Mouse (Mus musculus) CH12.LX (cell line): ENCODE data around the gene Atp2a3. TPM values are rescaled to one million over a fixed set of nuclear protein-coding genes. Genes with fewer than 3 reads are reported as not detected.

Source experiments
- DNase-seq: peaks from one replicate; pipeline ENCODE4 v3.0.0-alpha.2; 2013; ENCODE audit errors: extremely low read depth
- H3K27ac ChIP-seq: 2 replicates; pipeline ENCODE4 v1.5.1; 2012; ENCODE audit warnings: low read depth, mild to moderate bottlenecking, control low read depth, moderate library complexity; ENCODE audit not compliant: insufficient read depth
- H3K27me3 ChIP-seq: replicated peaks from 2 replicates; pipeline ENCODE3; 2012; ENCODE audit warnings: inconsistent platforms
- H3K36me3 ChIP-seq, 2 experiments: replicated peaks in 1 of 2; 2 replicates each; pipeline versions ENCODE3 to v1.6.1; 2012; ENCODE audit warnings: inconsistent platforms in 1 of 2, low read length in 1 of 2, mild to moderate bottlenecking in 1 of 2, mixed read lengths in 1 of 2, moderate library complexity in 1 of 2; ENCODE audit not compliant: control insufficient read depth in 1 of 2, insufficient read depth in 1 of 2
- H3K4me1 ChIP-seq, 2 experiments: 2 replicates each; pipeline ENCODE4 v1.6.1; 2012; ENCODE audit warnings: inconsistent platforms in 1 of 2, moderate library complexity in 1 of 2; ENCODE audit not compliant: insufficient read depth in 2 of 2, control insufficient read depth in 1 of 2
- H3K4me2 ChIP-seq: 2 replicates; pipeline ENCODE4 v1.6.1; 2012; ENCODE audit warnings: low read depth, mild to moderate bottlenecking, control low read depth; ENCODE audit not compliant: poor library complexity, insufficient read depth, severe bottlenecking
- H3K4me3 ChIP-seq, 3 experiments: fragments of 150-350 bp in 1 of 3; sonication (generic) in 1 of 3; replicated peaks in 1 of 3; 2 replicates each; pipeline versions ENCODE3 to v1.5.1; 2011 to 2012; ENCODE audit warnings: low read depth in 2 of 3, low read length in 2 of 3, mild to moderate bottlenecking in 2 of 3, moderate library complexity in 2 of 3, control low read depth in 1 of 3, improper control_type of control experiment in 1 of 3, inconsistent platforms in 1 of 3, mixed read lengths in 1 of 3; ENCODE audit not compliant: poor library complexity in 1 of 3
- H3K79me2 ChIP-seq: replicated peaks from 2 replicates; pipeline ENCODE4 v1.6.1; 2012; ENCODE audit warnings: mild to moderate bottlenecking, moderate library complexity; ENCODE audit not compliant: control insufficient read depth, poor library complexity, insufficient read depth, severe bottlenecking; ENCODE audit errors: extremely low read depth
- H3K9ac ChIP-seq: 2 replicates; pipeline ENCODE4 v1.6.1; 2012; ENCODE audit warnings: low read depth, mild to moderate bottlenecking, control low read depth, moderate library complexity; ENCODE audit not compliant: insufficient read depth
- H3K9me3 ChIP-seq: replicated peaks from 2 replicates; pipeline ENCODE3; 2012; ENCODE audit warnings: low read length, inconsistent platforms, mixed read lengths
- BHLHE40 ChIP-seq: IDR thresholded peaks from 2 replicates; pipeline ENCODE4 v1.6.1; 2011; ENCODE audit warnings: mild to moderate bottlenecking, low read depth, low read length, improper control_type of control experiment
- CHD1 ChIP-seq: IDR thresholded peaks from 2 replicates; pipeline ENCODE4 v1.6.1; 2012; ENCODE audit warnings: low read depth, low read length, improper control_type of control experiment, inconsistent platforms
- CHD2 ChIP-seq: IDR thresholded peaks from 2 replicates; pipeline ENCODE4 v1.6.1; 2011; ENCODE audit warnings: low read length, improper control_type of control experiment
- E2F4 ChIP-seq: IDR thresholded peaks from 2 replicates; pipeline ENCODE4 v1.6.1; 2011; ENCODE audit warnings: low read depth, low read length, improper control_type of control experiment; ENCODE audit not compliant: insufficient replicate concordance
- ELF1 ChIP-seq: IDR thresholded peaks from 2 replicates; pipeline ENCODE4 v1.6.1; 2014; ENCODE audit warnings: low read depth, mild to moderate bottlenecking, inconsistent platforms, low read length, improper control_type of control experiment
- EP300 ChIP-seq: IDR thresholded peaks from 2 replicates; pipeline ENCODE4 v1.6.1; 2011; ENCODE audit warnings: low read length, improper control_type of control experiment
- ETS1 ChIP-seq: conservative IDR thresholded peaks from 2 replicates; pipeline ENCODE4 v1.6.1; 2012; ENCODE audit warnings: low read depth, mild to moderate bottlenecking, inconsistent platforms, low read length, improper control_type of control experiment, moderate library complexity
- GABPA ChIP-seq: IDR thresholded peaks from 2 replicates; pipeline ENCODE4 v1.6.1; 2012; ENCODE audit warnings: low read depth, low read length, improper control_type of control experiment, inconsistent platforms; ENCODE audit not compliant: insufficient replicate concordance
- HCFC1 ChIP-seq: IDR thresholded peaks from 2 replicates; pipeline ENCODE4 v1.6.1; 2012; ENCODE audit warnings: low read depth, mild to moderate bottlenecking, inconsistent platforms, low read length, improper control_type of control experiment
- IRF4 ChIP-seq: IDR thresholded peaks from 2 replicates; pipeline ENCODE4 v1.6.1; 2014; ENCODE audit warnings: low read depth, mild to moderate bottlenecking, inconsistent platforms, low read length, improper control_type of control experiment
- JUN ChIP-seq: IDR thresholded peaks from 2 replicates; pipeline ENCODE4 v1.6.1; 2011; ENCODE audit warnings: low read depth, mild to moderate bottlenecking, low read length, improper control_type of control experiment, moderate library complexity; ENCODE audit not compliant: insufficient read depth
- KAT2A ChIP-seq: IDR thresholded peaks from 2 replicates; pipeline ENCODE4 v1.6.1; 2012; ENCODE audit warnings: low read length, improper control_type of control experiment, inconsistent platforms; ENCODE audit not compliant: insufficient replicate concordance
- MAFK ChIP-seq: IDR thresholded peaks from 2 replicates; pipeline ENCODE4 v1.6.1; 2011; ENCODE audit warnings: low read length, improper control_type of control experiment; ENCODE audit not compliant: insufficient replicate concordance
- MAX ChIP-seq: IDR thresholded peaks from 2 replicates; pipeline ENCODE4 v1.6.1; 2011; ENCODE audit warnings: low read length, improper control_type of control experiment
- MAZ ChIP-seq: IDR thresholded peaks from 2 replicates; pipeline ENCODE4 v1.6.1; 2012; ENCODE audit warnings: low read depth, mild to moderate bottlenecking, inconsistent platforms, low read length, improper control_type of control experiment, moderate library complexity
- MEF2A ChIP-seq: IDR thresholded peaks from 2 replicates; pipeline ENCODE4 v1.6.1; 2014; ENCODE audit warnings: low read depth, mild to moderate bottlenecking, inconsistent platforms, low read length, improper control_type of control experiment, borderline replicate concordance
- MXI1 ChIP-seq: IDR thresholded peaks from 2 replicates; pipeline ENCODE4 v1.6.1; 2011; ENCODE audit warnings: mild to moderate bottlenecking, low read depth, low read length, improper control_type of control experiment
- MYC ChIP-seq: IDR thresholded peaks from 2 replicates; pipeline ENCODE4 v1.6.1; 2011; ENCODE audit warnings: low read depth, mild to moderate bottlenecking, improper control_type of control experiment, low read length
- NELFE ChIP-seq: IDR thresholded peaks from 2 replicates; pipeline ENCODE4 v1.6.1; 2011; ENCODE audit warnings: low read depth, low read length, improper control_type of control experiment
- PAX5 ChIP-seq: IDR thresholded peaks from 2 replicates; pipeline ENCODE4 v1.6.1; 2012; ENCODE audit warnings: low read length, inconsistent platforms, mixed read lengths
- POLR2AphosphoS2 ChIP-seq: IDR thresholded peaks from 2 replicates; pipeline ENCODE4 v1.6.1; 2011; ENCODE audit warnings: low read depth, low read length, improper control_type of control experiment
- RAD21 ChIP-seq: IDR thresholded peaks from 2 replicates; pipeline ENCODE4 v1.6.1; 2011; ENCODE audit warnings: low read depth, mild to moderate bottlenecking, low read length, improper control_type of control experiment, moderate library complexity
- RCOR1 ChIP-seq: conservative IDR thresholded peaks from 2 replicates; pipeline ENCODE4 v1.6.1; 2012; ENCODE audit warnings: low read depth, mild to moderate bottlenecking, inconsistent platforms, low read length, improper control_type of control experiment
- SIN3A ChIP-seq: IDR thresholded peaks from 2 replicates; pipeline ENCODE4 v1.6.1; 2012; ENCODE audit warnings: low read length, improper control_type of control experiment, inconsistent platforms
- SMC3 ChIP-seq: IDR thresholded peaks from 2 replicates; pipeline ENCODE4 v1.6.1; 2011; ENCODE audit warnings: low read depth, low read length, improper control_type of control experiment
- TCF12 ChIP-seq: IDR thresholded peaks from 2 replicates; pipeline ENCODE4 v1.6.1; 2014; ENCODE audit warnings: low read depth, mild to moderate bottlenecking, inconsistent platforms, low read length, improper control_type of control experiment
- UBTF ChIP-seq: IDR thresholded peaks from 2 replicates; pipeline ENCODE4 v1.6.1; 2012; ENCODE audit warnings: low read depth, mild to moderate bottlenecking, inconsistent platforms, low read length, improper control_type of control experiment, moderate library complexity
- USF1 ChIP-seq: IDR thresholded peaks from 2 replicates; pipeline ENCODE4 v1.6.1; 2014; ENCODE audit warnings: low read depth, mild to moderate bottlenecking, inconsistent platforms, low read length, improper control_type of control experiment
- USF2 ChIP-seq: conservative IDR thresholded peaks from 2 replicates; pipeline ENCODE4 v1.6.1; 2011; ENCODE audit warnings: low read depth, low read length, improper control_type of control experiment
- ZKSCAN1 ChIP-seq: IDR thresholded peaks from 2 replicates; pipeline ENCODE4 v1.6.1; 2012; ENCODE audit warnings: low read depth, inconsistent platforms, low read length, improper control_type of control experiment, borderline replicate concordance
- dilution Hi-C: fragments of 300-500 bp; cut with MboI; formaldehyde crosslinking; loops from 2 replicates; pipeline ENCODE4 v1.14.3; 2020; ENCODE audit warnings: low sequenced_read_pairs; ENCODE audit not compliant: extremely low pct_unique_long_range_greater_than_20kb, extremely low pct_ligation_motif_present
- in situ Hi-C: fragments of 300-500 bp; cut with MboI; formaldehyde crosslinking; loops from 3 replicates; pipeline ENCODE4 v1.14.3; 2019; ENCODE audit warnings: low sequenced_read_pairs, low pct_ligation_motif_present, low pct_unique_long_range_greater_than_20kb, mixed read lengths
- polyA plus RNA-seq: library from polyadenylated mRNA; unstranded; fragments of >175 nt; gene quantifications from 2 replicates; pipeline ENCODE4 v1.2.1, GENCODE M21; 2012; ENCODE audit warnings: low read depth; ENCODE audit not compliant: insufficient read length
- total RNA-seq, 2 experiments: library from RNA; depleted of rRNA; stranded (reverse); fragments of 300-350 nt in 1 of 2; fragments of >200 nt in 1 of 2; gene quantifications; 2 replicates each; pipeline ENCODE4 v1.2.3; 2012 to 2014

Gene Atp2a3
- total and polyA plus RNA-seq, 3 experiments, result 61.4 to 279 (median 218) TPM

DNA sequence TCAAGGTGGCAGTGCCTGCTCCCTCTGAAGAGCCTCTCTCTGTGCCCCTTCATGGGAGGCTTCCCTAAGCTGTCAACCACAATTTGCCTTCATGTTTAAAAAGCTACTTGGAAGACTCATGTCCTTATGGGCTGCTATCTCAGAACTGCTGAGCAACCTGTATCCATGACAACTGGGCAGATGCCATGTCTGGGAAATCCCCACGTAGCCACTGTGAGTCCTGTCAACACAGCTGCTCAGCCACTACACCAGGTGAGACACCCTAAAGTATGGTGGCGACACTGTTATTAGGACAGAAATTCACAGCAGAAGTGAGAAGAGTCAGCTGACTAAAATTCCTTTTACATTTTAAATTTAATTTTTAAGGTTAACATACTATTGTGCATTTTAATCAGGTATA lies 32.5 kb upstream of the Atp2a3 start:
- H3K27me3 ChIP-seq, result no peaks in the 10 kb centered on the region
- no peaks in the 10 kb centered on the region for H3K79me2 ChIP-seq
- DNase-seq, result peak; percentile 97
- peak overlapping the region; percentile 87 for H3K4me2 ChIP-seq
- peaks cover 16 to 27% of the 10 kb centered on the region in 2 experiments for H3K36me3 ChIP-seq
- in situ Hi-C loops (no loop called here), dilution Hi-C loops (no loop called here)
- TF ChIP-seq SMC3 (peak; percentile 50), CHD1 (no peak), MYC (no peak), MXI1 (peak; percentile 98), E2F4 (no peak), ZKSCAN1 (no peak), USF1 (no peak), NELFE (no peak; the same call in 1 of the 2 replicates), SIN3A (peak; percentile 100), HCFC1 (no peak), MAX (no peak), MEF2A (peak; percentile 77; the same call in 1 of the 2 replicates), POLR2AphosphoS2 (no peak), EP300 (peak; percentile 87), CHD2 (no peak), GABPA (no peak), KAT2A (no peak), USF2 (no peak), BHLHE40 (peak; percentile 62), MAFK (peak; percentile 89), IRF4 (peak; percentile 58), TCF12 (peak; percentile 99), JUN (no peak), MAZ (peak; percentile 12; the same call in 1 of the 2 replicates), ELF1 (no peak), UBTF (no peak), RAD21 (peak; percentile 16; the same call in 1 of the 2 replicates), PAX5 (no peak), RCOR1 (no peak), ETS1 (peak; percentile 98)
- no peak overlapping the region for H3K9ac ChIP-seq
- H3K27ac ChIP-seq, result peak overlapping the region; percentile 36
- H3K4me1 ChIP-seq, result peaks cover 38 to 68% of the 10 kb centered on the region in 2 experiments
- peaks cover 10% of the 10 kb centered on the region for H3K9me3 ChIP-seq
- no peak overlapping the region for H3K4me3 ChIP-seq
